Mouse (Mus musculus): Measurements from ENCODE around the gene Lrrc8d.

DNA sequence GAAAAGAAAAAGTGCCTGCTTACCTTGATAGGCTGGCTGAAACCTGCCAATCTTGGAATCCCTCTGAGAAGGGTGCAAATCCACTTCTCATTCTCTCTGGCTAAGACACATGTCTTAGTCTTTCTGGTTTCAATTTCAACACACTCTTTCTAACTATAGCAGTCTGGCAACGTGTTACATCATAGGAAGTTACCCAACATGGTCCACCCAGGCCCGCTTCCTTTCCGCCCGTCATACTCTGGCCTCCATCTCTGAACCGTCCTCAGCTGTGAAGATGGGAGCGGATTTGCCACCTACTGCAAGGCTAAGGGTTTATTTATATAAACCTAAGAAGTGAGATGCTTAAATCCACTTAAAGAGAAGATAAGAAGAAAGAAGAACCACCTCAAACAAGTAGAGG, 3.7 kb upstream of the Lrrc8d start:
- TF ChIP-seq CTCF (IDR thresholded peaks at IDR 0.05; ENCODE audit: borderline replicate concordance, extremely low read depth, insufficient read depth, insufficient read length) (no peak), POLR2A (IDR thresholded peaks at IDR 0.05; ENCODE audit: borderline replicate concordance, extremely low read depth, insufficient read depth, insufficient read length, poor library complexity, severe bottlenecking) (no peak)
